Mouse (Mus musculus) MEL (cell line): ENCODE data around the gene Cym. TPM values are rescaled to one million over a fixed set of nuclear protein-coding genes. Genes with fewer than 3 reads are reported as not detected.

Source experiments
- DNase-seq: peaks from one replicate; pipeline ENCODE4 v3.0.0; 2011; ENCODE audit warnings: low read depth, low spot score
- H3K27ac ChIP-seq: 2 replicates; pipeline ENCODE4 v1.5.1; 2012; ENCODE audit warnings: low read depth, mild to moderate bottlenecking, control low read depth, low read length, moderate library complexity; ENCODE audit not compliant: control insufficient read depth
- H3K27me3 ChIP-seq, 2 experiments: fragments of 150-350 bp in 1 of 2; sonication (generic) in 1 of 2; 2 replicates each; pipeline ENCODE4 v1.6.1; 2012; ENCODE audit warnings: low read length in 2 of 2, mild to moderate bottlenecking in 2 of 2, improper control_type of control experiment in 1 of 2, moderate library complexity in 1 of 2; ENCODE audit not compliant: insufficient read depth in 2 of 2, control insufficient read depth in 1 of 2
- H3K36me3 ChIP-seq, 2 experiments: 2 replicates each; pipeline ENCODE4 v1.6.1; 2012 to 2014; ENCODE audit warnings: low read length in 2 of 2, improper control_type of control experiment in 1 of 2, inconsistent platforms in 1 of 2, mild to moderate bottlenecking in 1 of 2; ENCODE audit not compliant: insufficient read depth in 2 of 2, control insufficient read depth in 1 of 2
- H3K4me1 ChIP-seq, 2 experiments: fragments of 150-350 bp in 1 of 2; sonication (generic) in 1 of 2; 2 replicates each; pipeline ENCODE4 v1.6.1; 2012; ENCODE audit warnings: low read length in 2 of 2, improper control_type of control experiment in 1 of 2, mild to moderate bottlenecking in 1 of 2; ENCODE audit not compliant: insufficient read depth in 2 of 2, control insufficient read depth in 1 of 2
- H3K4me3 ChIP-seq, 2 experiments: fragments of 150-350 bp in 1 of 2; sonication (generic) in 1 of 2; 2 replicates each; pipeline ENCODE4 v1.5.1; 2012; ENCODE audit warnings: low read depth in 2 of 2, low read length in 2 of 2, mild to moderate bottlenecking in 2 of 2, moderate library complexity in 2 of 2, control low read depth in 1 of 2, improper control_type of control experiment in 1 of 2; ENCODE audit not compliant: control insufficient read depth in 1 of 2, insufficient read depth in 1 of 2
- H3K79me2 ChIP-seq: 2 replicates; pipeline ENCODE4 v1.6.1; 2012; ENCODE audit warnings: mild to moderate bottlenecking, low read length, moderate library complexity; ENCODE audit not compliant: control insufficient read depth, poor library complexity, insufficient read depth
- H3K9ac ChIP-seq: 2 replicates; pipeline ENCODE4 v1.6.1; 2012; ENCODE audit warnings: low read depth, mild to moderate bottlenecking, control low read depth, low read length, moderate library complexity; ENCODE audit not compliant: control insufficient read depth, poor library complexity, severe bottlenecking
- H3K9me3 ChIP-seq: fragments of 150-350 bp; sonication (generic); replicated peaks from 2 replicates; pipeline ENCODE4 v1.6.1; 2012; ENCODE audit warnings: mild to moderate bottlenecking, low read length, improper control_type of control experiment, moderate library complexity; ENCODE audit not compliant: insufficient read depth
- ELF1 ChIP-seq: IDR thresholded peaks from 2 replicates; pipeline ENCODE4 v1.6.1; 2014; ENCODE audit warnings: low read depth, mild to moderate bottlenecking, inconsistent platforms, low read length, improper control_type of control experiment, moderate library complexity
- GABPA ChIP-seq: IDR thresholded peaks from 2 replicates; pipeline ENCODE4 v1.6.1; 2012; ENCODE audit warnings: low read depth, mild to moderate bottlenecking, inconsistent platforms, low read length, improper control_type of control experiment, moderate library complexity
- GATA1 ChIP-seq: IDR thresholded peaks from 2 replicates; pipeline ENCODE4 v1.6.1; 2011; ENCODE audit warnings: low read depth, low read length, improper control_type of control experiment
- KAT2A ChIP-seq: conservative IDR thresholded peaks from 2 replicates; pipeline ENCODE4 v1.6.1; 2012; ENCODE audit warnings: low read depth, low read length, improper control_type of control experiment, inconsistent platforms
- MAFK ChIP-seq: IDR thresholded peaks from 2 replicates; pipeline ENCODE4 v1.6.1; 2011; ENCODE audit warnings: low read depth, mild to moderate bottlenecking, low read length, improper control_type of control experiment, borderline replicate concordance
- MYB ChIP-seq: IDR thresholded peaks from 2 replicates; pipeline ENCODE4 v1.6.1; 2011; ENCODE audit warnings: mild to moderate bottlenecking, low read depth, low read length, improper control_type of control experiment
- NELFE ChIP-seq: IDR thresholded peaks from 2 replicates; pipeline ENCODE4 v1.6.1; 2011; ENCODE audit warnings: low read depth, low read length, improper control_type of control experiment
- POLR2A ChIP-seq, 2 experiments: IDR thresholded peaks; 2 replicates each; pipeline ENCODE4 v1.6.1; 2011 to 2012; ENCODE audit warnings: low read length in 2 of 2, mild to moderate bottlenecking in 2 of 2, control low read depth in 1 of 2, improper control_type of control experiment in 1 of 2, low read depth in 1 of 2, moderate library complexity in 1 of 2; ENCODE audit not compliant: control insufficient read depth in 1 of 2, insufficient read depth in 1 of 2, poor library complexity in 1 of 2
- POLR2AphosphoS5 ChIP-seq: IDR thresholded peaks from 2 replicates; pipeline ENCODE4 v1.6.1; 2012; ENCODE audit warnings: low read depth, borderline replicate concordance, mild to moderate bottlenecking, inconsistent platforms, low read length, moderate library complexity, mixed read lengths
- TBP ChIP-seq: IDR thresholded peaks from 2 replicates; pipeline ENCODE4 v1.8.0; 2011; ENCODE audit warnings: low read depth, low read length, improper control_type of control experiment
- USF1 ChIP-seq: IDR thresholded peaks from 2 replicates; pipeline ENCODE4 v1.6.1; 2014; ENCODE audit warnings: low read depth, mild to moderate bottlenecking, inconsistent platforms, low read length, improper control_type of control experiment, moderate library complexity
- ZC3H11A ChIP-seq: IDR thresholded peaks from 2 replicates; pipeline ENCODE4 v1.6.1; 2012; ENCODE audit warnings: low read depth, mild to moderate bottlenecking, inconsistent platforms, low read length, improper control_type of control experiment
- ZKSCAN1 ChIP-seq: IDR thresholded peaks from 2 replicates; pipeline ENCODE4 v1.6.1; 2012; ENCODE audit warnings: low read depth, mild to moderate bottlenecking, inconsistent platforms, low read length, improper control_type of control experiment, moderate library complexity
- polyA plus RNA-seq, 2 experiments: library from polyadenylated mRNA; stranded (reverse) in 1 of 2; unstranded in 1 of 2; fragments of >175 nt in 1 of 2; fragments of >200 nt in 1 of 2; gene quantifications; 2 replicates each; pipeline versions ENCODE4 v1.2.1 to v1.2.4; 2012; ENCODE audit warnings: low replicate concordance in 2 of 2, low read depth in 1 of 2; ENCODE audit not compliant: insufficient read length in 2 of 2, insufficient read depth in 1 of 2, missing spikeins in 1 of 2
- total RNA-seq: library from RNA; depleted of rRNA; stranded (reverse); fragments of 300-350 nt; gene quantifications from 2 replicates; pipeline ENCODE4 v1.2.3, GENCODE M21; 2012

Gene Cym
- total and polyA plus RNA-seq, 3 experiments = 0.08 TPM; not detected in 2

DNA sequence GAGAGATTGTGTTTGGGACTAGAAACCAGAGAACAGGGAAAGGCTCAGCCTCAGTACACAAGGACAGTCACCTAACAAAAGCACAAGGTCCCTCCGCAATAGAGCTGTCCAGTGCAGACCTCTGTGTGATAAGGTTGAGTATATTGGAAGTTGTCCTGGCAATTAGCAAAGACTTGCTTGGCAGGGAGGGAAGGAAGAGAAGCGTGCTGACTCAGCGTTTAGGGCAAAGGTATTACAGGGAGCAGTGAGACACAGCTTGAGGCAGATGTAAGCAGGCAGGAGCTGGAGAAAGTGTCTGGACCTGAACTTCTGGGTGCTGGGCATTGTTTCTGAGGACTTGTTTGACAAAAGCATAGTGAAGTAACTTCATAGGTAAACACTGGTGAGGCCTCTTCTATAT is 34.5 kb upstream of the Cym start:
- TF ChIP-seq MAFK = peak; percentile 80
- no peak for TF ChIP-seq ZC3H11A
- TF ChIP-seq, all 39 proteins: peak for 1
- Histone ChIP-seq H3K4me3 (no peak overlapping the region), H3K27ac (no peak overlapping the region), H3K9ac (no peak overlapping the region), H3K36me3 (no peaks in the 10 kb centered on the region), H3K27me3 (peaks cover 13 to 15% of the 10 kb centered on the region in 2 experiments), H3K4me1 (no peaks in the 10 kb centered on the region), H3K9me3 (no peaks in the 10 kb centered on the region), H3K79me2 (no peaks in the 10 kb centered on the region)
- DNase-seq = no peak

DNA sequence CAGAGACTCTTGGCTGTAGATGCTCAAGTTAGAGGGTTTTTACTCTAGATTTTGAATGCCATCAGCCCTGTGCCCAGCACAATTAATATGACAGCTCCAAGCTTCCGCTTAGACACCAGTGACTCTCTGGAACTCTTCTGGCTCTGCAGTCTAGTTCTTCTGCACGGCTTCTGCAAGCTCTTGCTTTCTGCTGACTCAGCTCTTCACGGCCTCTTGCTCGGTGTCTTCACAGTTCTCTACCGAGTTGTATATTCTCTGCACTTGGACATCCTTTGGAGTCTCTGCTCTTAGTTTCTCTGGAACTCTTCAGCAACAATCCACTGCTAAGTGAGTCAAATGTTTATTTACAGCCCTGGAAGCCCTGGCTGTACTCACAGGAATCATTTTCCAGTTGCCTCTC is 32.4 kb upstream of the Cym start:
- Histone ChIP-seq H3K79me2 (no peaks in the 10 kb centered on the region), H3K27ac (no peak overlapping the region), H3K27me3 (peaks cover 9 to 10% of the 10 kb centered on the region in 2 experiments), H3K36me3 (no peaks in the 10 kb centered on the region)
- DNase-seq = no peak
- TF ChIP-seq POLR2AphosphoS5 = no peak
- TF ChIP-seq MAFK = peak; percentile 82
- TF ChIP-seq, all 39 proteins: peak for 1
- Histone ChIP-seq H3K9me3 (no peaks in the 10 kb centered on the region), H3K4me1 (no peaks in the 10 kb centered on the region), H3K9ac (no peak overlapping the region), H3K4me3 (no peak overlapping the region)

DNA sequence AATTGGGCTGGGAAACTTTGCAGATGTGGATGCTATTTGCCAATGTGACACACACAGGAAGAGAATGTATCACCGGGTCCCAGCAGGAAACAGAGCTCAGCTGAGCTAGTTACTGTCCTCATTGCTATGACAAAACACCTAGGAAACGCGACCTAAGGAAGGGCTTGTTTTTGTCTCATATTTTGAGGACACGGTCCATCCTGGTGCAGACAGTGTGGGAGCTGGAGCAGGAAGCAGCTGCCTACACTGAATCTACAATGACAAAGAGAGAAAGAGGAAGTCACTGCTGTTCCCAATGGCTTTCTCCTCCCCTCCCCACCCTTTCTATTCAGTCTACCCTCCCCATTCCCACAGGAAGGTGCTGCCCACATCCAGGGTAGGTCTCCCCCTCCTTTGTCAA is 30.5 kb upstream of the Cym start:
- Histone ChIP-seq H3K4me3 (no peak overlapping the region), H3K9me3 (no peaks in the 10 kb centered on the region), H3K36me3 (no peaks in the 10 kb centered on the region), H3K79me2 (no peaks in the 10 kb centered on the region), H3K27me3 (peaks cover 10 to 14% of the 10 kb centered on the region in 2 experiments), H3K4me1 (no peaks in the 10 kb centered on the region), H3K9ac (no peak overlapping the region), H3K27ac (no peak overlapping the region)
- TF ChIP-seq GABPA = no peak
- TF ChIP-seq ZKSCAN1 = no peak
- TF ChIP-seq USF1 = no peak
- no peak for TF ChIP-seq POLR2A (IDR thresholded peaks at IDR 0.05; ENCODE audit: control insufficient read depth in 1 of 2, insufficient read depth in 1 of 2, low read depth in 1 of 2, low read length in 2 of 2, poor library complexity in 1 of 2)
- no peak for TF ChIP-seq NELFE
- TF ChIP-seq ELF1 = no peak
- TF ChIP-seq POLR2AphosphoS5 = no peak
- no peak for TF ChIP-seq TBP
- no peak for TF ChIP-seq KAT2A
- TF ChIP-seq GATA1 = no peak
- no peak for TF ChIP-seq MYB
- peak; percentile 12 for DNase-seq
